Mouse (Mus musculus): ENCODE data around the gene Ntsr1. TPM values are rescaled to one million over a fixed set of nuclear protein-coding genes. Genes with fewer than 3 reads are reported as not detected.

Gene Ntsr1
- polyA plus RNA-seq, 1 experiment from 2014 or later, result 1.9 TPM

DNA sequence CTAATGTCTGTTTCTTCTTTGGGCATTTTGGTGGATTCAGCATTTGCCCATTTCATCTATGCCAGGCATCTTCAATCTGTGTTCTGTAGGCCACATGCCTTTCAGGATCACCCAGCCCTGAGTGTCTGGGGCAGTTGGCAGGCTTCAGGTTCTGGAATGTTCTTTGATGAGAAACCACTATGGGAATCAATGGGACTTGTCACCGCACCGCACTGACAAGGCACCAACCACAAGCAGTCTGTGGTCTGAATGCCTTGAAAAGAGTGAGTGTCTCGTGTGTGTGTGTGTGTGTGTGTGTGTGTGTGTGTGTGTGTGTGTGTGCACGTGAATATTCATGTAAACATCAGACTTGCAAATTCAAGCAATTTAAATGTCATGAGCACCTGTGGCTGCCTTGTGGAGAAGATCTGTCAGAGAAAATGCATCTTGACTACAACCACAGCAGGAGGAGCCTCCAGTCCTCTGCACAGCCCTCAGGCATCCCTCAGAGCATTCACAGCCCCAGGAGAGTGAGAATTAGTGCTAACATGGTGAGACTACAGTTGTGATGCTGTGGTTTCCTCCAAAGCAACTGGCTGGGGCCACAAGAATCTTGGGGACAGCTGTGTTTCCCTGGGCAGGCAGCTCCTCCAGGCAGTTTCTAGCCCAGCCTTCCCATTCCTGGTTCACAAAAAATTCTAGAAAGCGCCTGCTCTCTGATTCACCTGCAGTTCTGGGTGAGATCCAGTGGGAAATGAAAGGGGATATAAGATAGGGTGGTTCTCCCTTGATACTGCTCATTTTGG, 21.9 kb downstream of the Ntsr1 start:
- H3K27ac ChIP-seq (ENCODE audit: low read length), result no peak overlapping the region
- H3K4me2 ChIP-seq (ENCODE audit: low read depth, low read length), result no peak overlapping the region
- H3K9ac ChIP-seq (ENCODE audit: low read depth, low read length), result no peak overlapping the region
- WGBS, result 83% methylated on average over 5 of the region's 5 CpGs
- no peaks in the 10 kb centered on the region for H3K36me3 ChIP-seq (ENCODE audit: control insufficient read depth, insufficient read depth, low read length)
- H3K4me1 ChIP-seq (ENCODE audit: control insufficient read depth, insufficient read depth, low read length), result no peaks in the 10 kb centered on the region
- H3K4me3 ChIP-seq (ENCODE audit: low read length), result no peak overlapping the region
- H3K9me3 ChIP-seq (ENCODE audit: control insufficient read depth, low read length), result no peaks in the 10 kb centered on the region
- no peak for ATAC-seq
- 0 out of 2 replicates have a peak, but pooled peaks cover 3% of the 10 kb centered on the region for H3K27me3 ChIP-seq (replicated peaks; ENCODE audit: control insufficient read depth, insufficient read depth, low read length)

DNA sequence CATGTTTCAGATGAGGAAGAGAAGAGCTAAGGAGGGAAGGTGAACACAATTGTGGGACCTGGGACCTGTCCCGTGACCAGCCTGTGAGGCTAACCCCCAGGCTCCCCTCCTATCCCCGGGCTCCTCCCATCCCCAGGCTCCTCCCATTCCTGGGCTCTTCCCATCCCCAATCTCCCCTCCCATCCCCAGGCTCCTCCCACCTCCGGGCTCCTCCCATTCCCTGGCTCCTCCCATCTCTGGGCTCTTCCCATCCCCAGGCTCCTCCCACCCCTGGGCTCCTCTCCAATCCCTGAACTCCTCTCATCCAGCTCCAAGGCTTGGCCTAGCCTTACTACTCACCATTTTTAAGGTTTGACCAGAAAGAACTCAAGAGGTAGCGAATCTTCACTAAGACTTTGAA, 23.0 kb downstream of the Ntsr1 start:
- no peak for ATAC-seq
- Histone ChIP-seq H3K9ac (ENCODE audit: low read depth, low read length) (no peak overlapping the region), H3K27ac (ENCODE audit: low read length) (no peak overlapping the region), H3K4me2 (ENCODE audit: low read depth, low read length) (no peak overlapping the region), H3K36me3 (ENCODE audit: control insufficient read depth, insufficient read depth, low read length) (no peaks in the 10 kb centered on the region), H3K27me3 (replicated peaks; ENCODE audit: control insufficient read depth, insufficient read depth, low read length) (peaks cover 9% of the 10 kb centered on the region; the same call in 1 of the 2 replicates), H3K4me3 (ENCODE audit: low read length) (no peak overlapping the region), H3K4me1 (ENCODE audit: control insufficient read depth, insufficient read depth, low read length) (no peaks in the 10 kb centered on the region), H3K9me3 (ENCODE audit: control insufficient read depth, low read length) (no peaks in the 10 kb centered on the region)
- WGBS, result 74% methylated on average over 4 of the region's 4 CpGs

DNA sequence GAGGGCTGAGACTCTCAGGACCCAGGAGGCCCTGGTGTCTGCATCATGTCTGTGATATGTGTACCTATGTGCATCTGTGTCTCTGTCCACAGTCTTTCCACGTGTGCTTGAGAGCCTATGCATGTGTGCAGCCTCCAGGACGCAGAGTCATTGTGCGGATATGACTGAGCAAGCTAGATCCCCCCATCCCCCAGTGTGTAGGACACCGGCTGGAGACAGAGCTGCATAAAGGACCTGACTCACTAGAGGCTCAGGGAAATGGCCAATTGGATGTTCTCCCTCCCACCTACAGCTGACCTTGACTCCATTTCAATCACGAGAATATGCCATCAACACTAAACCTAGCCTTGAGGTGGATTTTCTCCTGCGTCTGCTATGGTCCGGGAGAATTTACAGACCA, 27.7 kb downstream of the Ntsr1 start:
- Histone ChIP-seq H3K36me3 (ENCODE audit: control insufficient read depth, insufficient read depth, low read length) (no peaks in the 10 kb centered on the region), H3K27ac (ENCODE audit: low read length) (no peak overlapping the region), H3K9me3 (ENCODE audit: control insufficient read depth, low read length) (no peaks in the 10 kb centered on the region), H3K4me1 (ENCODE audit: control insufficient read depth, insufficient read depth, low read length) (peaks cover 5% of the 10 kb centered on the region; the same call in 1 of the 2 replicates), H3K4me3 (ENCODE audit: low read length) (no peak overlapping the region), H3K27me3 (replicated peaks; ENCODE audit: control insufficient read depth, insufficient read depth, low read length) (peaks cover 9% of the 10 kb centered on the region), H3K4me2 (ENCODE audit: low read depth, low read length) (no peak overlapping the region), H3K9ac (ENCODE audit: low read depth, low read length) (no peak overlapping the region)
- WGBS, result 61% methylated on average over 7 of the region's 7 CpGs
- no peak for ATAC-seq

DNA sequence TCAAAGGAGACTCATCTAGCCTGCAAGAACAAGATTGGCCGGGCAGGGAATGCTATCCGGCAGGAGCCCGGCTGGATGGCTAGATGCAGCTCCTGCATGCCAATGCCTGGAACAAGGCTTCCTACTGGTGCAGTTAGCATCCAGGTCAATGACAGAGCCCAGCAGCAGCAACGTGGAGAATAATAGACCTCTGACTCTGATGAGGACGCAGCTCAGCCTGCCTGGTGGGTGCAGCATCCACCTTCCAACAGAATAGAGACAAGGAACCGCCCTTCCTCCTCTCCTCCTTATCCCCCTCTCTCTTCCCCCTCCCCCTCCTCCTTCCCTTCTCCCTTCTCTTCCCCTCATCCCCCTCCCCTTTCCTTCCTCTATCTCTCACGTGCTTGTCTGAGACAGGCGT, 28.1 kb downstream of the Ntsr1 start:
- no peak overlapping the region for H3K27ac ChIP-seq (ENCODE audit: low read length)
- no peak for ATAC-seq

DNA sequence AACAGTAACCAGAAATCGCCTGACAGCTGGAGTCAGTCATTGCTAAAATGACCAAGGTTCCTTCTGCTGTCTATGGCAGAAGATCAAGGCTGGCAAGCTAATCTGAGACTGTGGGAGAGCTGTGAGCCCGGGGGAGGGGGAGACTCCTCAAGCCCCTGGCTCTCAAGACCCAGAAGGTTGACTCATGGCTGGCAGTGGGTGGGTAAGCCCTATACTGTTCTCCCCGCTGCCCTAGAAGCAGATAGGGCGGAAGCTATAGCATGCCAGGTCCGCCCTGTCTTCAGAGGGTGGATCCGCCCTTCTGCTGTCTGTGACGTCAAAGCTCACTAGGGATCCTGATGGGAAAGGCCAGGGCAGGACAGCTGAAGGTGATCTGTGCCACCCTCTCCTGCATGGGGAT, 30.4 kb downstream of the Ntsr1 start:
- Histone ChIP-seq H3K27ac (ENCODE audit: low read length) (no peak overlapping the region), H3K9ac (ENCODE audit: low read depth, low read length) (no peak overlapping the region), H3K4me2 (ENCODE audit: low read depth, low read length) (no peak overlapping the region), H3K4me1 (ENCODE audit: control insufficient read depth, insufficient read depth, low read length) (peaks cover 13% of the 10 kb centered on the region), H3K36me3 (ENCODE audit: control insufficient read depth, insufficient read depth, low read length) (no peaks in the 10 kb centered on the region), H3K4me3 (ENCODE audit: low read length) (no peak overlapping the region), H3K9me3 (ENCODE audit: control insufficient read depth, low read length) (no peaks in the 10 kb centered on the region), H3K27me3 (replicated peaks; ENCODE audit: control insufficient read depth, insufficient read depth, low read length) (peaks cover 9% of the 10 kb centered on the region)
- 45% methylated on average over 7 of the region's 7 CpGs for WGBS
- ATAC-seq, result no peak

More for the DNA sequence above, 28.1 kb downstream of the Ntsr1 start:
- Histone ChIP-seq H3K9ac (ENCODE audit: low read depth, low read length) (no peak overlapping the region), H3K4me1 (ENCODE audit: control insufficient read depth, insufficient read depth, low read length) (peaks cover 9% of the 10 kb centered on the region), H3K4me3 (ENCODE audit: low read length) (no peak overlapping the region), H3K36me3 (ENCODE audit: control insufficient read depth, insufficient read depth, low read length) (no peaks in the 10 kb centered on the region), H3K9me3 (ENCODE audit: control insufficient read depth, low read length) (no peaks in the 10 kb centered on the region), H3K27me3 (replicated peaks; ENCODE audit: control insufficient read depth, insufficient read depth, low read length) (peaks cover 9% of the 10 kb centered on the region), H3K4me2 (ENCODE audit: low read depth, low read length) (no peak overlapping the region)
- WGBS, result 19% methylated on average over 8 of the region's 8 CpGs

DNA sequence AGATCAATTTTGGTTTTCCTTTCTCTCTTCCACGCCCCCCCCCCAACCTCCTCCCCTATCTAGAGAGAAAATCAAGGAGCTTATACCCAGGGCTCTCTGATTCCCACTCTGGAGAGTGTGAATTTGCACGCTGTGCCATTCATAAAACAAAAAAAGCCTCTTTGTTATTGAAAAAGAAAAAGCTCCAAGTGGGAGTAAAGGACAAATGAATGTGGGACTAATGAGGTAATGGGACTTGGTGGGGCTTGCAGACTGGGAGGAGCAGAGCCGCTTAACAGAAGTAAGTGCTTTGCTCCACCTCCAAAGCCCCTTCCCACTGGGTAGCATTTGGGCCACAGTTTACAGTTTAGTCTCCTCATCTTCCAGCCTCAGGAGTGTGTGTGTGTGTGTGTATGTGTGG, 30.8 kb downstream of the Ntsr1 start:
- Histone ChIP-seq H3K4me1 (ENCODE audit: control insufficient read depth, insufficient read depth, low read length) (peaks cover 13% of the 10 kb centered on the region), H3K4me3 (ENCODE audit: low read length) (no peak overlapping the region), H3K27me3 (replicated peaks; ENCODE audit: control insufficient read depth, insufficient read depth, low read length) (peaks cover 9% of the 10 kb centered on the region), H3K36me3 (ENCODE audit: control insufficient read depth, insufficient read depth, low read length) (no peaks in the 10 kb centered on the region), H3K4me2 (ENCODE audit: low read depth, low read length) (no peak overlapping the region), H3K9ac (ENCODE audit: low read depth, low read length) (no peak overlapping the region), H3K27ac (ENCODE audit: low read length) (no peak overlapping the region), H3K9me3 (ENCODE audit: control insufficient read depth, low read length) (no peaks in the 10 kb centered on the region)
- ATAC-seq, result no peak
- 49% methylated on average over 3 of the region's 3 CpGs for WGBS

DNA sequence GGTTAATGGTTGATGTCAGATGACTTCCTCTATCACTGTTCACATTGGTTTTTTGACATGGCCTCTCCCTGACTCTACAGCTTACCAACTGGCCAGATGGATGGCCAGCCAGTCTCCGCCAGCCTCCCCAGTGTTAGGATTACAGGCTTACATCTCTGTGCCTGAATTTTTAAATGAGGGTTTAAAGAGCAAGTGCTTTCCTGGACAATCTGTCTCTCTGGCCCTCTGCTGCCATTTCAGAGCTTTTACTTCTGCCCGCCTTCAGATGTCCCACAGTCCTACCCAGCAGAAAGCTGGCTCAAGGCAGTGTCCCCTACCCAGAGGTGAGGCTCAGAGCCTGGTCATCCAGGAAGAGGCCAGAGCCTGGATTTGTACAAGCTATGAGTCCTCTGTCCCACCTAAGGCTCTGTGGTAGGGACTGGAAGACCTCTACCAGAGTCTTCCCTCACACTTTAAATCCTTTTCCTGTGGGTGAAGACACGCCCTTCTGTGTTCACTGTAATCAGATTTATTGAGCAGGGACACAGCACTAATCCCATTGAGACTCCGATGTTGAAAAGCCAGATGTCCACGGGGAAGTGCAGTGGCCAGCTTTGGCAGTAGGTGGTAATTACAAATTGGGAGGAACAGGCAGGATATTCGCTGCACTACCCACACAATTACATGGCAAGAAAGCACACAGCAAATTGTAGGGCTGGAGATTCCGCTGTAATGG, 32.1 kb downstream of the Ntsr1 start:
- WGBS, result 60% methylated on average over 7 of the region's 7 CpGs
- H3K27ac ChIP-seq (ENCODE audit: low read length), result peak overlapping the region; percentile 28; the same call in 1 of the 2 replicates

DNA sequence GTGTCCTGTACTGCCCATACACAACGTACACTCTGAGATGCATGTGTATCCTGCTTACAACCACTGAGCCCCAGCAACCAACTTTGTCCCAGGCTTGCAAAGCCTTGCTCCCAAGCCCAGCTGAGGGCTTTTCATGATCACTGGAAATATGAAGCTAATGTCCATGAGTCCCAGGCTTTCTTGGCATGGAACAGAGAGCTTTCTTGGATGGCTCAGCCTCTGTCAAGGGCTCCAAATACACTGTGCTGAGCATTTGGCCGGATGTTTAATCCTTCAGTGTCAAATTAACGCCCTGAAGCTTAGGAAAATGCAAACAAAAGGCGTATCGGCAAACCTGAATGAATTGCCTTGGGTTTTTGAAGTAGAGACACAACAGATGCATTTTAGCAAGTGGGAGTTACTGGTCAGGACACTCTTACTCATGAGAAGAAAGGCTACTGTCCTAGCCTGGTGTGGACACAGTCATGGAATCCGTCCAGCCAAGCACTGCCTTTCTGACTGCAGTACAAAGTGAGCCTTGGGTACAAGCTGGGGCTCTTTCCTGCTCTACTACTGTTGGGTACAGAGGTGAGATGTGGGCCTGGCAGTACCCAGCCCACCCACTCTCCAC, 32.7 kb downstream of the Ntsr1 start:
- no peak overlapping the region for H3K4me3 ChIP-seq (ENCODE audit: low read length)
- ATAC-seq, result no peak
- no peak overlapping the region for H3K9ac ChIP-seq (ENCODE audit: low read depth, low read length)
- H3K4me1 ChIP-seq (ENCODE audit: control insufficient read depth, insufficient read depth, low read length), result peaks cover 15% of the 10 kb centered on the region
- peaks cover 3% of the 10 kb centered on the region for H3K27me3 ChIP-seq (replicated peaks; ENCODE audit: control insufficient read depth, insufficient read depth, low read length)
- H3K36me3 ChIP-seq (ENCODE audit: control insufficient read depth, insufficient read depth, low read length), result no peaks in the 10 kb centered on the region
- peak overlapping the region; percentile 23; the same call in 1 of the 2 replicates for H3K27ac ChIP-seq (ENCODE audit: low read length)
- no peaks in the 10 kb centered on the region for H3K9me3 ChIP-seq (ENCODE audit: control insufficient read depth, low read length)
- H3K4me2 ChIP-seq (ENCODE audit: low read depth, low read length), result no peak overlapping the region
- WGBS, result 36% methylated on average over 6 of the region's 6 CpGs

More for the DNA sequence above, 32.1 kb downstream of the Ntsr1 start:
- Histone ChIP-seq H3K36me3 (ENCODE audit: control insufficient read depth, insufficient read depth, low read length) (no peaks in the 10 kb centered on the region), H3K4me3 (ENCODE audit: low read length) (no peak overlapping the region), H3K4me1 (ENCODE audit: control insufficient read depth, insufficient read depth, low read length) (peaks cover 15% of the 10 kb centered on the region), H3K4me2 (ENCODE audit: low read depth, low read length) (no peak overlapping the region), H3K9me3 (ENCODE audit: control insufficient read depth, low read length) (no peaks in the 10 kb centered on the region), H3K9ac (ENCODE audit: low read depth, low read length) (no peak overlapping the region), H3K27me3 (replicated peaks; ENCODE audit: control insufficient read depth, insufficient read depth, low read length) (peaks cover 5% of the 10 kb centered on the region)
- no peak for ATAC-seq

DNA sequence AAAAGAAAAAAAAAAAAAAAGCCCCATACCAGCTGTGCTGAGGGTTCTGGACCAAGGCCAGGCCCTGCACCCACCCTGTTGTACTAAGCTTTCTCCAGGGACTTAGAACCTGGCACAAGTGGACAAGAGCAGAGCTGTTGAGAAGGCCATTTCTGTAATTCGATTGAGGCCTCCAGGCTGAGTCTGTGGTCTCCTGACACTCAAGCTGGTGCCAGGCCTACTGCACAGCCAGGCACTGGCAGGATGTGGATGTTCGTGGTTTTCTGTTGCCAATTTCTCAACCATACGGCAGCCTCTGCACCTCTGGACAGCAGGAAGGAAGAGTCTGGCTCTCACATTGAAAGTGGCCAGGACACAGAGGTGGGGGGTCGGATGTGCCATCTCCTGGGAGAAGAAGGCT, 33.5 kb downstream of the Ntsr1 start:
- H3K36me3 ChIP-seq (ENCODE audit: control insufficient read depth, insufficient read depth, low read length), result no peaks in the 10 kb centered on the region
- no peak for ATAC-seq
- no peak overlapping the region for H3K4me3 ChIP-seq (ENCODE audit: low read length)
- H3K4me2 ChIP-seq (ENCODE audit: low read depth, low read length), result no peak overlapping the region
- H3K9me3 ChIP-seq (ENCODE audit: control insufficient read depth, low read length), result no peaks in the 10 kb centered on the region
- no peaks in the 10 kb centered on the region; the same call in 1 of the 2 replicates for H3K27me3 ChIP-seq (replicated peaks; ENCODE audit: control insufficient read depth, insufficient read depth, low read length)
- no peak overlapping the region for H3K9ac ChIP-seq (ENCODE audit: low read depth, low read length)
- 75% methylated on average over 4 of the region's 4 CpGs for WGBS
- peaks cover 15% of the 10 kb centered on the region for H3K4me1 ChIP-seq (ENCODE audit: control insufficient read depth, insufficient read depth, low read length)
- H3K27ac ChIP-seq (ENCODE audit: low read length), result no peak overlapping the region
